Mouse (Mus musculus): ENCODE results near the gene Fnbp1l. TPM values are rescaled to one million over a fixed set of nuclear protein-coding genes. Genes with fewer than 3 reads are reported as not detected.

Fnbp1l gene
- polyA plus RNA-seq, 1 experiment from 2014 or later, result 130 TPM

DNA sequence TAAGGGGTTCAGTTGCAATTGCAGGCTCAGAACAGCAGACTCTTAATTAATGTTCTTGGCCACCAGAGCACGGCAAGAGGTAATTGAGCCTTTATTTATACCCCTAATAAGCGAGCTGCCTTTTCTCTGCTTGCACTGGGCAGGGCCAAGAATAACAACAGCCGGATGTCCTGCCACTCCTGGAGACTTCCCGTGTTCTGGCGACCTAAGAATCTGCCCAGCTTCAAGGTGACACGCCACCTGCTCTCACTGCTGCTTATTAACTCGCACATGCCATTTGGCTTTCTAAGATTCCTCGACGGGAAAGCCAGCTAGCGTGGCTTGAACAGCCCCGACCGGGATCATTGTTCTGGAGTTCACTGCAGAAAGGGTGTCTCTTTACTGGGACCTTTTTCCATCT, 15.7 kb upstream of the Fnbp1l start:
- no peaks in the 10 kb centered on the region for H3K36me3 ChIP-seq (ENCODE audit: control insufficient read depth, insufficient read depth, low read length)
- no peak overlapping the region for H3K9ac ChIP-seq (ENCODE audit: low read depth, low read length)
- no peak for DNase-seq (ENCODE audit: low spot score)
- no peaks in the 10 kb centered on the region for H3K27me3 ChIP-seq (ENCODE audit: control insufficient read depth, insufficient read depth, low read length)
- no peak overlapping the region for H3K27ac ChIP-seq (ENCODE audit: low read depth, low read length)
- no peaks in the 10 kb centered on the region for H3K4me1 ChIP-seq (replicated peaks; ENCODE audit: control insufficient read depth, insufficient read depth, low read length)
- H3K4me3 ChIP-seq (ENCODE audit: low read depth, low read length), result no peak overlapping the region
- WGBS, result 40% methylated on average over 12 of the region's 12 CpGs
- ATAC-seq (ENCODE audit: low FRiP score), result no peak
- H3K9me3 ChIP-seq (ENCODE audit: control insufficient read depth, low read length), result no peaks in the 10 kb centered on the region
- H3K4me2 ChIP-seq (replicated peaks; ENCODE audit: low read depth, low read length), result no peak overlapping the region

- no peak for DNase-seq (ENCODE audit: low spot score)
Observed at GRCm38 (mm10) chr3:122629580-122629979, 10.1 kb upstream of the Fnbp1l start.

GRCm38 (mm10) chr3:122628956-122629355, 9.4 kb upstream of the Fnbp1l start:
- ATAC-seq (ENCODE audit: low FRiP score) (no peak), DNase-seq (ENCODE audit: low spot score) (no peak)
- H3K4me3 ChIP-seq (ENCODE audit: low read depth, low read length), result no peak overlapping the region
- H3K27me3 ChIP-seq (ENCODE audit: control insufficient read depth, insufficient read depth, low read length), result no peaks in the 10 kb centered on the region
- no peak overlapping the region for H3K27ac ChIP-seq (ENCODE audit: low read depth, low read length)
- H3K9ac ChIP-seq (ENCODE audit: low read depth, low read length), result no peak overlapping the region
- H3K9me3 ChIP-seq (ENCODE audit: control insufficient read depth, low read length), result no peaks in the 10 kb centered on the region
- WGBS, result 93% methylated on average over 3 of the region's 3 CpGs
- no peak overlapping the region for H3K4me2 ChIP-seq (replicated peaks; ENCODE audit: low read depth, low read length)
- H3K36me3 ChIP-seq (ENCODE audit: control insufficient read depth, insufficient read depth, low read length), result no peaks in the 10 kb centered on the region
- H3K4me1 ChIP-seq (replicated peaks; ENCODE audit: control insufficient read depth, insufficient read depth, low read length), result no peaks in the 10 kb centered on the region

More at GRCm38 (mm10) chr3:122629580-122629979, 10.1 kb upstream of the Fnbp1l start:
- ATAC-seq (ENCODE audit: low FRiP score), result no peak
- no peaks in the 10 kb centered on the region for H3K9me3 ChIP-seq (ENCODE audit: control insufficient read depth, low read length)
- H3K27me3 ChIP-seq (ENCODE audit: control insufficient read depth, insufficient read depth, low read length), result no peaks in the 10 kb centered on the region
- no peak overlapping the region for H3K27ac ChIP-seq (ENCODE audit: low read depth, low read length)
- no peaks in the 10 kb centered on the region for H3K4me1 ChIP-seq (replicated peaks; ENCODE audit: control insufficient read depth, insufficient read depth, low read length)
- H3K4me2 ChIP-seq (replicated peaks; ENCODE audit: low read depth, low read length), result no peak overlapping the region
- H3K9ac ChIP-seq (ENCODE audit: low read depth, low read length), result no peak overlapping the region
- H3K36me3 ChIP-seq (ENCODE audit: control insufficient read depth, insufficient read depth, low read length), result no peaks in the 10 kb centered on the region
- H3K4me3 ChIP-seq (ENCODE audit: low read depth, low read length), result no peak overlapping the region
- 17% methylated on average over 13 of the region's 13 CpGs for whole genome bisulfite sequencing

- DNase-seq (ENCODE audit: low spot score), result no peak
- Histone ChIP-seq H3K27me3 (ENCODE audit: control insufficient read depth, insufficient read depth, low read length) (no peaks in the 10 kb centered on the region), H3K4me1 (replicated peaks; ENCODE audit: control insufficient read depth, insufficient read depth, low read length) (no peaks in the 10 kb centered on the region), H3K4me3 (ENCODE audit: low read depth, low read length) (no peak overlapping the region), H3K36me3 (ENCODE audit: control insufficient read depth, insufficient read depth, low read length) (no peaks in the 10 kb centered on the region), H3K9me3 (ENCODE audit: control insufficient read depth, low read length) (no peaks in the 10 kb centered on the region), H3K4me2 (replicated peaks; ENCODE audit: low read depth, low read length) (no peak overlapping the region), H3K27ac (ENCODE audit: low read depth, low read length) (no peak overlapping the region), H3K9ac (ENCODE audit: low read depth, low read length) (no peak overlapping the region)
- 95% methylated on average over 10 of the region's 10 CpGs for WGBS
- no peak for ATAC-seq (ENCODE audit: low FRiP score)
Observed at GRCm38 (mm10) chr3:122628546-122628945, 9.0 kb upstream of the Fnbp1l start.

GRCm38 (mm10) chr3:122627846-122628245, 8.3 kb upstream of the Fnbp1l start:
- 86% methylated on average over 6 of the region's 6 CpGs for WGBS
- H3K27ac ChIP-seq (ENCODE audit: low read depth, low read length), result no peak overlapping the region
- H3K4me1 ChIP-seq (replicated peaks; ENCODE audit: control insufficient read depth, insufficient read depth, low read length), result no peaks in the 10 kb centered on the region
- DNase-seq (ENCODE audit: low spot score) (no peak), ATAC-seq (ENCODE audit: low FRiP score) (no peak)
- H3K27me3 ChIP-seq (ENCODE audit: control insufficient read depth, insufficient read depth, low read length), result no peaks in the 10 kb centered on the region
- no peak overlapping the region for H3K4me3 ChIP-seq (ENCODE audit: low read depth, low read length)
- H3K4me2 ChIP-seq (replicated peaks; ENCODE audit: low read depth, low read length), result no peak overlapping the region
- no peak overlapping the region for H3K9ac ChIP-seq (ENCODE audit: low read depth, low read length)
- no peaks in the 10 kb centered on the region for H3K36me3 ChIP-seq (ENCODE audit: control insufficient read depth, insufficient read depth, low read length)
- no peaks in the 10 kb centered on the region for H3K9me3 ChIP-seq (ENCODE audit: control insufficient read depth, low read length)

- H3K4me2 ChIP-seq (replicated peaks; ENCODE audit: low read depth, low read length), result no peak overlapping the region
- 83% methylated on average over 6 of the region's 6 CpGs for WGBS
- no peaks in the 10 kb centered on the region for H3K36me3 ChIP-seq (ENCODE audit: control insufficient read depth, insufficient read depth, low read length)
- H3K9ac ChIP-seq (ENCODE audit: low read depth, low read length), result no peak overlapping the region
- no peak for ATAC-seq (ENCODE audit: low FRiP score)
- DNase-seq (ENCODE audit: low spot score), result no peak
- H3K4me1 ChIP-seq (replicated peaks; ENCODE audit: control insufficient read depth, insufficient read depth, low read length), result no peaks in the 10 kb centered on the region
- H3K27ac ChIP-seq (ENCODE audit: low read depth, low read length), result no peak overlapping the region
- H3K9me3 ChIP-seq (ENCODE audit: control insufficient read depth, low read length), result no peaks in the 10 kb centered on the region
- no peaks in the 10 kb centered on the region for H3K27me3 ChIP-seq (ENCODE audit: control insufficient read depth, insufficient read depth, low read length)
- H3K4me3 ChIP-seq (ENCODE audit: low read depth, low read length), result no peak overlapping the region
Observed at GRCm38 (mm10) chr3:122624591-122624990, 5.1 kb upstream of the Fnbp1l start.

GRCm38 (mm10) chr3:122620285-122620931, 893 bp upstream of the Fnbp1l start:
- Histone ChIP-seq H3K4me1 (replicated peaks; ENCODE audit: control insufficient read depth, insufficient read depth, low read length) (peaks cover 3% of the 10 kb centered on the region), H3K4me2 (replicated peaks; ENCODE audit: low read depth, low read length) (peak overlapping the region; percentile 72), H3K9me3 (ENCODE audit: control insufficient read depth, low read length) (no peaks in the 10 kb centered on the region), H3K36me3 (ENCODE audit: control insufficient read depth, insufficient read depth, low read length) (no peaks in the 10 kb centered on the region), H3K4me3 (ENCODE audit: low read depth, low read length) (peak overlapping the region; percentile 96), H3K27ac (ENCODE audit: low read depth, low read length) (peak overlapping the region; percentile 98; the same call in 1 of the 2 replicates), H3K27me3 (ENCODE audit: control insufficient read depth, insufficient read depth, low read length) (no peaks in the 10 kb centered on the region), H3K9ac (ENCODE audit: low read depth, low read length) (peak overlapping the region; percentile 100)
- DNase-seq (ENCODE audit: low spot score) (peak; percentile 55), ATAC-seq (ENCODE audit: low FRiP score) (peak; percentile 18; the same call in 1 of the 2 replicates)
- 1% methylated on average over 21 of the region's 21 CpGs for WGBS

- no peaks in the 10 kb centered on the region for H3K9me3 ChIP-seq (ENCODE audit: control insufficient read depth, low read length)
- no peaks in the 10 kb centered on the region for H3K36me3 ChIP-seq (ENCODE audit: control insufficient read depth, insufficient read depth, low read length)
- peak; percentile 85; the same call in 1 of the 2 replicates for ATAC-seq (ENCODE audit: low FRiP score)
- H3K4me1 ChIP-seq (replicated peaks; ENCODE audit: control insufficient read depth, insufficient read depth, low read length), result peaks cover 3% of the 10 kb centered on the region
- H3K4me2 ChIP-seq (replicated peaks; ENCODE audit: low read depth, low read length), result peak overlapping the region; percentile 72
- H3K4me3 ChIP-seq (ENCODE audit: low read depth, low read length), result peak overlapping the region; percentile 96
- WGBS, result 0% methylated on average over 20 of the region's 20 CpGs
- H3K9ac ChIP-seq (ENCODE audit: low read depth, low read length), result peak overlapping the region; percentile 100
- H3K27me3 ChIP-seq (ENCODE audit: control insufficient read depth, insufficient read depth, low read length), result no peaks in the 10 kb centered on the region
- DNase-seq (ENCODE audit: low spot score), result no peak
- peak overlapping the region; percentile 98 for H3K27ac ChIP-seq (ENCODE audit: low read depth, low read length)
Observed at GRCm38 (mm10) chr3:122619931-122620284, 393 bp upstream of the Fnbp1l start.

GRCm38 (mm10) chr3:122618402-122618801, 1.1 kb downstream of the Fnbp1l start:
- Histone ChIP-seq H3K4me1 (replicated peaks; ENCODE audit: control insufficient read depth, insufficient read depth, low read length) (peaks cover 3% of the 10 kb centered on the region), H3K27me3 (ENCODE audit: control insufficient read depth, insufficient read depth, low read length) (no peaks in the 10 kb centered on the region), H3K27ac (ENCODE audit: low read depth, low read length) (peak overlapping the region; percentile 98), H3K9me3 (ENCODE audit: control insufficient read depth, low read length) (no peaks in the 10 kb centered on the region), H3K9ac (ENCODE audit: low read depth, low read length) (peak overlapping the region; percentile 100), H3K4me2 (replicated peaks; ENCODE audit: low read depth, low read length) (peak overlapping the region; percentile 75), H3K4me3 (ENCODE audit: low read depth, low read length) (peak overlapping the region; percentile 96), H3K36me3 (ENCODE audit: control insufficient read depth, insufficient read depth, low read length) (no peaks in the 10 kb centered on the region)
- DNase-seq (ENCODE audit: low spot score) (peak; percentile 58), ATAC-seq (ENCODE audit: low FRiP score) (no peak)
- under 1% methylated on average over 30 of the region's 30 CpGs for WGBS
